Mouse (Mus musculus) liver, embryonic 15.5 days (tissue): ENCODE results near the gene Ankrd39. TPM values are rescaled to one million over a fixed set of nuclear protein-coding genes. Genes with fewer than 3 reads are reported as not detected.

Experiments
- ATAC-seq: fragments of 200-750 bp; cut with Nextera tagmentation; 2 replicates; pipeline ENCODE4 v1.8.0; 2017; ENCODE audit warnings: moderate number of reproducible peaks, mild to moderate bottlenecking, moderate library complexity; ENCODE audit not compliant: insufficient read depth
- H3K27ac ChIP-seq: fragments of 300-500 bp; sonication (generic); replicated peaks from 2 replicates; pipeline ENCODE4 v1.5.1; 2015; ENCODE audit warnings: mild to moderate bottlenecking, inconsistent platforms
- H3K27me3 ChIP-seq: fragments of 300-500 bp; sonication (generic); 2 replicates; pipeline ENCODE4 v1.6.1; 2015; ENCODE audit warnings: mild to moderate bottlenecking, inconsistent platforms
- H3K36me3 ChIP-seq: fragments of 300-500 bp; sonication (generic); replicated peaks from 2 replicates; pipeline ENCODE4 v1.6.1; 2015; ENCODE audit warnings: moderate library complexity, mild to moderate bottlenecking, inconsistent platforms
- H3K4me1 ChIP-seq: fragments of 300-500 bp; sonication (generic); replicated peaks from 2 replicates; pipeline ENCODE4 v1.6.1; 2015; ENCODE audit warnings: inconsistent platforms
- H3K4me2 ChIP-seq: fragments of 300-500 bp; sonication (generic); 2 replicates; pipeline ENCODE4 v1.6.1; 2015; ENCODE audit warnings: moderate library complexity, mild to moderate bottlenecking, inconsistent platforms
- H3K4me3 ChIP-seq: fragments of 300-500 bp; sonication (generic); replicated peaks from 2 replicates; pipeline ENCODE4 v1.5.1; 2015; ENCODE audit warnings: mild to moderate bottlenecking, inconsistent platforms
- H3K9ac ChIP-seq: fragments of 300-500 bp; sonication (generic); 2 replicates; pipeline ENCODE4 v1.6.1; 2015; ENCODE audit warnings: moderate library complexity, mild to moderate bottlenecking, inconsistent platforms
- H3K9me3 ChIP-seq: fragments of 300-500 bp; sonication (generic); replicated peaks from 2 replicates; pipeline ENCODE4 v1.6.1; 2016; ENCODE audit warnings: inconsistent platforms
- WGBS: fragments of 180-500 bp; shearing (Covaris S2); methylation state at CpG from one replicate; pipeline ENCODE4 v1.1.7; 2015; ENCODE audit warnings: mixed read lengths; ENCODE audit not compliant: insufficient replicate concordance; 5-methylcytosine and 5-hydroxymethylcytosine counted together
- polyA plus RNA-seq: library from polyadenylated mRNA; unstranded; fragments of >200 nt; fragmentation: Nextera tagmentation; extraction: Ambion mirVana; gene quantifications from 2 replicates; pipeline ENCODE4 v1.2.1, GENCODE M21; 2015

Gene Ankrd39
- polyA plus RNA-seq, 1 experiment from 2014 or later = 6.2 TPM

GRCm38 (mm10) chr1:36550075-36550863 is 3.0 kb upstream of the Ankrd39 start:
- H3K9me3 ChIP-seq = no peaks in the 10 kb centered on the region
- peaks cover 27% of the 10 kb centered on the region for H3K27me3 ChIP-seq
- H3K36me3 ChIP-seq = peaks cover 26% of the 10 kb centered on the region
- ATAC-seq = no peak
- no peak overlapping the region for H3K27ac ChIP-seq
- 75% methylated on average over 20 of the region's 20 CpGs for WGBS
- no peak overlapping the region for H3K9ac ChIP-seq
- no peak overlapping the region for H3K4me3 ChIP-seq
- H3K4me1 ChIP-seq = peaks cover 18% of the 10 kb centered on the region
- no peak overlapping the region for H3K4me2 ChIP-seq

GRCm38 (mm10) chr1:36549491-36549890 is 2.2 kb upstream of the Ankrd39 start:
- no peak overlapping the region for H3K4me2 ChIP-seq
- no peaks in the 10 kb centered on the region for H3K9me3 ChIP-seq
- WGBS = 77% methylated on average over 18 of the region's 18 CpGs
- no peak overlapping the region for H3K27ac ChIP-seq
- no peak for ATAC-seq
- H3K36me3 ChIP-seq = peaks cover 26% of the 10 kb centered on the region
- no peak overlapping the region for H3K4me3 ChIP-seq
- H3K27me3 ChIP-seq = peaks cover 19% of the 10 kb centered on the region
- no peak overlapping the region for H3K9ac ChIP-seq
- H3K4me1 ChIP-seq = peaks cover 18% of the 10 kb centered on the region

DNA sequence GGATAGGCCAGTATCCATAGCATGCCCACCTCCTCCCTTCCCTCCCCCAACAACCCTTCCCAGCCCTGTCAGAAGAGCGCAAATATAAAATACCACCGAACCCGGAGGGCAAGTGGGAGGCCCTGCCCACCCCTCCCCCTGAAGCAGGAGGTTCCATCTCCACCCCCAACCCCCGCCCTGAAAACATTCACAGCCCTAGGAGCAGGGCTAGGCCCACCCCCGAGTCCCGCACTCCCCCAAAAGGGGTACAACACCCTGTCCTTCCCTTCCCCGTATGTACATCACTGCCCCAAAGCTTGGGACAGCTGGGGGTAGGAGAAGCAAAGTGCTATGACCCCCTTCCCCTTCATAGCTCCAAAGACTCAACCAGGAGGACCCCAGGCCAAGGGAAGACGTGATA is 1.5 kb upstream of the Ankrd39 start:
- Histone ChIP-seq H3K4me1 (peaks cover 18% of the 10 kb centered on the region), H3K9me3 (no peaks in the 10 kb centered on the region), H3K27me3 (peaks cover 12% of the 10 kb centered on the region), H3K27ac (no peak overlapping the region), H3K36me3 (peaks cover 26% of the 10 kb centered on the region), H3K4me2 (no peak overlapping the region), H3K9ac (no peak overlapping the region), H3K4me3 (no peak overlapping the region)
- no peak for ATAC-seq
- WGBS = 59% methylated on average over 8 of the region's 8 CpGs

DNA sequence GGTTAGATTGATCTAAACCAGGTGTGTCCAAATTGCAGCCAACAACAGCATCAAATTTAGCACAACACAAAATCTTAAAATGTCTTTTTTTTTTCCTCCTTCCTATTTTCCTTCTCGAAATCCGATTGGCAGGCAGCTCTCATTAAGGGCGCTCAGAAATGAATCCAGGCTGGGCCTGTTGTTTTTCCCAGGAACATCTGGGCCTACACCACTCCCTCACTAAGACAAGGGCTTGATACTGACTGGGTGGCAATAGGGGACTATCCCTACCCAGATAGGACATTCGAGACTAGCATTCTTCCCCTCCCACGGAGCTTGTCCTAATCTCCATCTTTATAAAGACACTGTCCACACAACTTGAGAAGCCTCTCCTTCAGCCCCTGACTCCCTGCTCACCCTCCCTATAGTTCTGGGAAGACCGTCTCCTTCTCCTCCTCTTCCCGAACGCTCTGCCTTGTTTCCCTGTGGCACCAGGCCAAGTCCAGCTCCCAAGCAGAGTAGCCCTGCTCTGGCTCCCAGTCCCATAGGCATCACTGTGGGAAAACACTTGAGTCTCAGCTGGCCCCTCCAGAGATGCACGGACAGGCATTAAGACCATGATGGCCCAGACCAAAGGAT is 845 bp upstream of the Ankrd39 start:
- peaks cover 18% of the 10 kb centered on the region for H3K4me1 ChIP-seq
- no peak overlapping the region for H3K4me2 ChIP-seq
- peaks cover 6% of the 10 kb centered on the region; the same call in 1 of the 2 replicates for H3K27me3 ChIP-seq
- peaks cover 21% of the 10 kb centered on the region; the same call in 1 of the 2 replicates for H3K36me3 ChIP-seq
- WGBS = 58% methylated on average over 9 of the region's 9 CpGs
- no peak for ATAC-seq
- no peak overlapping the region for H3K27ac ChIP-seq
- no peaks in the 10 kb centered on the region for H3K9me3 ChIP-seq
- no peak overlapping the region for H3K9ac ChIP-seq
- no peak overlapping the region for H3K4me3 ChIP-seq

DNA sequence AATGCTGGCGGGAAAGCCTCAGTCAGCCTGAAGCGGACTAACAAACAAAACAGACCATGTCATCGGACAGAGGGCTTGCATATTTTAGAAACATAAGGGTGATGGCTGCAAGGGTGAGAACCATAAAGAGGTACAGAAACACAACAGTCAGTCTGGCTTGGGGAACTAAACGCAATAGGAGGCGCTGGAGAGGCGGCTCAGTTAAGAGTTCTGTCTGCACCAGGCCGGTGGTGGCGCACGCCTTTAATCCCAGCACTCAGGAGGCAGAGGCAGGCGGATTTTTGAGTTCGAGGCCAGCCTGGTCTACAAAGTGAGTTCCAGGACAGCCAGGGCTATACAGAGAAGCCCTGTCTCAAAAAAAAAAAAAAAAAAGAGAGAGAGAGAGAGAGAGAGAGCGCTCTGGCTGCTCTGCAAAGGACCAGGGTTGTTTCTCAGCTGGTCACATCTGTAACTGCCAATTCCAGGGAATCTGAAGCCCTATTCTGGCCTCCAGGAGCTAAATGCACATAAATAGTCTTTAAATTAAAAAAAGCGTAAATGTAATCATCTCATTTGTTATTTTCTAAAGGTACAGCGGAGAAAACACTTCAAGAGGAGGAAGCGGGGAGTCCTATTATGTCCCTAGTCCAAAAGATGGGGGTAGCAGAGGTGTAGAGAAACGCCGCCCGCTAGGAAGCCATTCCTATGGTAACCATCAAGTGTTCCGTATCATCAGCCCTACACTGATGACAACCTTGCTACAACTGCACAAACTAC is 1.2 kb downstream of the Ankrd39 start:
- WGBS = 49% methylated on average over 19 of the region's 19 CpGs
- H3K36me3 ChIP-seq = peaks cover 20% of the 10 kb centered on the region
- H3K4me1 ChIP-seq = peaks cover 18% of the 10 kb centered on the region
- peak overlapping the region; percentile 71 for H3K4me3 ChIP-seq
- peak overlapping the region; percentile 87 for H3K4me2 ChIP-seq
- no peaks in the 10 kb centered on the region for H3K9me3 ChIP-seq
- H3K27ac ChIP-seq = no peak overlapping the region
- H3K27me3 ChIP-seq = no peaks in the 10 kb centered on the region
- peak overlapping the region; percentile 61; the same call in 1 of the 2 replicates for H3K9ac ChIP-seq
- ATAC-seq = no peak

DNA sequence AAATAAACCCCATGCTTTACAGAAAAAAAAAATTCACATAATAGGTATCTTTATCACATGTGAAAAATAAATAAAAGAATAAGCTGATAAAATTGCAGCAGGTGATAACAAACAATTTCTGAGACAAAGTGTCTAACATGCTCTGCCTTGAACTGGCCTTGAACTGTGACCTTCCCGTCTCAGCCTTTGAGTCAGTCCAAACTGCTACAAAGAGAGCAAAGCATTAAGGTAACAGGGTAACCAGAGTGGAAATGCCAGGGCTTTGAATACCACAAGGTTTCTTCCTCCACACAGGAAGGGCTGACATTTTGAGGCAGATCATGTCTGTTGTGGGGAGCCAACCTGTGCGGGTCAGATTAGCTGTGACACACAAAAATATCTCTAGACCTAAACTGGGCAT is 1.9 kb downstream of the Ankrd39 start:
- Histone ChIP-seq H3K4me2 (0 out of 2 replicates have a peak overlapping the region, but pooled peaks have one; percentile 87), H3K36me3 (peaks cover 20% of the 10 kb centered on the region), H3K9ac (no peak overlapping the region), H3K9me3 (no peaks in the 10 kb centered on the region), H3K27ac (no peak overlapping the region), H3K27me3 (no peaks in the 10 kb centered on the region), H3K4me3 (no peak overlapping the region), H3K4me1 (peaks cover 18% of the 10 kb centered on the region)
- 41% methylated on average over 2 of the region's 2 CpGs for WGBS
- no peak for ATAC-seq

DNA sequence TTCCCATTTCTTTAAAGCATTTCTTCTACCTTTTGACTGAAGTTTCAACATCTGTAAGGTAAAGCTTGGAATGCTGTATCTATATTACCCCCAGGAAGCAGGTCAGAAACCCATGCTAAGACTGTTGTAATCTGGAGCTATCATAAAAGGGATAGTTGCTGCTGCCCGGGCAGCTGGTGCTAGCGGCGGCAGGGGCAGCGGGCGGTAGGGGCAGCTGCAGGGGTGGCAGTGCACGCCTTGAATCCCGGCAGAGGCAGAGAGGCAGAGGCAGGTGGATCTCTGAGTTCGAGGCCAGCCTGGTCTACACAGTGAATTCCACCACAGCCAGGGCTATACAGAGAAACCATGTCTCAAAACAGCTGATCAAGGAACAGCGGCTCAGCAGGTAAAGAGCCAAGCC is 4.3 kb downstream of the Ankrd39 start:
- no peak overlapping the region for H3K4me2 ChIP-seq
- H3K4me3 ChIP-seq = no peak overlapping the region
- H3K27me3 ChIP-seq = no peaks in the 10 kb centered on the region
- H3K36me3 ChIP-seq = peaks cover 13% of the 10 kb centered on the region
- no peak for ATAC-seq
- WGBS = 76% methylated on average over 9 of the region's 9 CpGs
- H3K9me3 ChIP-seq = no peaks in the 10 kb centered on the region
- no peak overlapping the region for H3K9ac ChIP-seq
- no peak overlapping the region for H3K27ac ChIP-seq
- H3K4me1 ChIP-seq = peaks cover 25% of the 10 kb centered on the region

GRCm38 (mm10) chr1:36541844-36542243 is 5.4 kb downstream of the Ankrd39 start:
- Histone ChIP-seq H3K4me1 (peaks cover 24% of the 10 kb centered on the region), H3K27ac (no peak overlapping the region), H3K27me3 (no peaks in the 10 kb centered on the region), H3K9ac (no peak overlapping the region), H3K36me3 (peaks cover 13% of the 10 kb centered on the region), H3K4me2 (no peak overlapping the region), H3K4me3 (no peak overlapping the region), H3K9me3 (no peaks in the 10 kb centered on the region)
- 86% methylated on average over 16 of the region's 16 CpGs for WGBS
- ATAC-seq = no peak

GRCm38 (mm10) chr1:36540807-36541206 is 6.4 kb downstream of the Ankrd39 start:
- WGBS = 86% methylated on average over 12 of the region's 12 CpGs
- Histone ChIP-seq H3K9ac (no peak overlapping the region), H3K36me3 (peaks cover 13% of the 10 kb centered on the region), H3K27ac (no peak overlapping the region), H3K4me2 (no peak overlapping the region), H3K9me3 (no peaks in the 10 kb centered on the region), H3K4me3 (no peak overlapping the region), H3K4me1 (peaks cover 24% of the 10 kb centered on the region), H3K27me3 (no peaks in the 10 kb centered on the region)
- ATAC-seq = no peak

GRCm38 (mm10) chr1:36540132-36540531 is 7.1 kb downstream of the Ankrd39 start:
- no peaks in the 10 kb centered on the region for H3K27me3 ChIP-seq
- H3K4me2 ChIP-seq = no peak overlapping the region
- no peak overlapping the region for H3K9ac ChIP-seq
- no peaks in the 10 kb centered on the region for H3K9me3 ChIP-seq
- H3K27ac ChIP-seq = no peak overlapping the region
- peaks cover 19% of the 10 kb centered on the region for H3K4me1 ChIP-seq
- ATAC-seq = no peak
- peaks cover 13% of the 10 kb centered on the region for H3K36me3 ChIP-seq
- 80% methylated on average over 11 of the region's 11 CpGs for WGBS
- H3K4me3 ChIP-seq = no peak overlapping the region

DNA sequence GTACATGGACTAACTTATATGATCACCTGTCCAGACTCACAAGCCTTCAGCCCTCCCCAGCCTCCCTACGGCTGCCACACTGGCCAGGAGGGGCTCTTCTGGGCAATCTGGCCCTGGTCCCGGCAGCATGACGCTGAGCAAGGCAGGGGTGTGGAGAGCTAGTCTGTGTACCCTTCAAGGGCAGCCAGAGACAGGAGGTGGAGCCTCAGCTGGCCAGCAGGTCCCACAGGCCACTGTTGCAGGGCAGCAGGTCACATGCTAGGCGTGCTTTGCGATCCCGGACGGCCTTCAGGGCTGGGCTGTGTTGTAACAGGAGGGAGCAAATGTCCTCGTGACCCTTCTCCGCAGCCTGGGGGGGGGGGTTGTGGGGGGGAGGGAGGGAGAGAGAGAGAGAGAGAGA is 8.1 kb downstream of the Ankrd39 start, which contains the start of gene Gm42417:
Gm42417 (minus strand) TSS at position 244 of the 400 bp plus-strand sequence.
- H3K27me3 ChIP-seq = no peaks in the 10 kb centered on the region
- no peak within 1 kb of the TSS for H3K4me2 ChIP-seq
- 85% methylated on average over 9 of the region's 9 CpGs for WGBS
- H3K4me1 ChIP-seq = peaks cover 19% of the 10 kb centered on the region
- H3K9ac ChIP-seq = no peak within 1 kb of the TSS
- ATAC-seq = peak; percentile 86
- no peak within 1 kb of the TSS for H3K4me3 ChIP-seq
- peak within 1 kb of the TSS; percentile 57 for H3K27ac ChIP-seq
- H3K9me3 ChIP-seq = no peaks in the 10 kb centered on the region
- peaks cover 13% of the 10 kb centered on the region for H3K36me3 ChIP-seq
